Mouse (Mus musculus): ENCODE measurements around the gene Kcnh4.
A peak's percentile ranks its signal among the peaks of the same experiment; 100 is the strongest.

Gene Kcnh4

GRCm38 (mm10) chr11:100759611-100760233 lies at the start of gene Kcnh4:
Kcnh4 (minus strand) TSS chr11:100759942.
- peak; percentile 78 for DNase-seq (ENCODE audit: inconsistent ontology term)

- peak; percentile 82 for DNase-seq (ENCODE audit: inconsistent ontology term)
Observed at GRCm38 (mm10) chr11:100806380-100807305, 46.9 kb upstream of the Kcnh4 start.

- DNase-seq (ENCODE audit: inconsistent ontology term): no peak
Observed at GRCm38 (mm10) chr11:100805535-100805934, 45.8 kb upstream of the Kcnh4 start.

GRCm38 (mm10) chr11:100804409-100804808 lies 44.7 kb upstream of the Kcnh4 start:
- DNase-seq (ENCODE audit: inconsistent ontology term): no peak

GRCm38 (mm10) chr11:100799426-100799825 lies 39.7 kb upstream of the Kcnh4 start:
- DNase-seq (ENCODE audit: inconsistent ontology term): no peak

GRCm38 (mm10) chr11:100796585-100796984 lies 36.8 kb upstream of the Kcnh4 start:
- no peak for DNase-seq (ENCODE audit: inconsistent ontology term)

GRCm38 (mm10) chr11:100795386-100795785 lies 35.6 kb upstream of the Kcnh4 start:
- no peak for DNase-seq (ENCODE audit: inconsistent ontology term)

- DNase-seq (ENCODE audit: inconsistent ontology term): peak; percentile 60
Observed at GRCm38 (mm10) chr11:100791457-100792049, 31.8 kb upstream of the Kcnh4 start.

GRCm38 (mm10) chr11:100790644-100791043 lies 30.9 kb upstream of the Kcnh4 start:
- peak; percentile 24 for DNase-seq (ENCODE audit: inconsistent ontology term)

GRCm38 (mm10) chr11:100789702-100790101 lies 30.0 kb upstream of the Kcnh4 start:
- peak; percentile 72 for DNase-seq (ENCODE audit: inconsistent ontology term)

- DNase-seq (ENCODE audit: inconsistent ontology term): no peak
Observed at GRCm38 (mm10) chr11:100785774-100786173, 26.0 kb upstream of the Kcnh4 start.

- DNase-seq (ENCODE audit: inconsistent ontology term): no peak
Observed at GRCm38 (mm10) chr11:100784286-100784685, 24.5 kb upstream of the Kcnh4 start.

- no peak for DNase-seq (ENCODE audit: inconsistent ontology term)
Observed at GRCm38 (mm10) chr11:100782568-100782967, 22.8 kb upstream of the Kcnh4 start.

GRCm38 (mm10) chr11:100781763-100782475 lies 22.2 kb upstream of the Kcnh4 start:
- no peak for DNase-seq (ENCODE audit: inconsistent ontology term)

GRCm38 (mm10) chr11:100780247-100780646 lies 20.5 kb upstream of the Kcnh4 start:
- DNase-seq (ENCODE audit: inconsistent ontology term): no peak

GRCm38 (mm10) chr11:100778069-100778468 lies 18.3 kb upstream of the Kcnh4 start:
- no peak for DNase-seq (ENCODE audit: inconsistent ontology term)

GRCm38 (mm10) chr11:100775921-100776320 lies 16.2 kb upstream of the Kcnh4 start:
- no peak for DNase-seq (ENCODE audit: inconsistent ontology term)

- DNase-seq (ENCODE audit: inconsistent ontology term): no peak
Observed at GRCm38 (mm10) chr11:100774261-100774660, 14.5 kb upstream of the Kcnh4 start.

GRCm38 (mm10) chr11:100770646-100771408 lies 11.1 kb upstream of the Kcnh4 start, which contains the start of gene Ghdc:
Ghdc (minus strand) TSS chr11:100770957.
- DNase-seq (ENCODE audit: inconsistent ontology term): peak; percentile 85

- no peak for DNase-seq (ENCODE audit: inconsistent ontology term)
Observed at GRCm38 (mm10) chr11:100769980-100770379, 10.2 kb upstream of the Kcnh4 start.

GRCm38 (mm10) chr11:100767871-100768270 lies 8.1 kb upstream of the Kcnh4 start:
- no peak for DNase-seq (ENCODE audit: inconsistent ontology term)
